Mouse (Mus musculus) olfactory bulb, adult 2 months (tissue): ENCODE results near the gene Efcab6. TPM values are rescaled to one million over a fixed set of nuclear protein-coding genes. Genes with fewer than 3 reads are reported as not detected.
"Not testable (repeated sequence)": the region's sequence is repeated elsewhere in the genome, so short reads cannot be mapped to it uniquely, and the experiment has no call there.

Source experiments
- H3K27ac ChIP-seq: fragments of 200-500 bp; 2 replicates; pipeline ENCODE4 v1.5.1; 2012; ENCODE audit warnings: low read depth, low read length; ENCODE audit not compliant: insufficient read depth
- H3K4me1 ChIP-seq: fragments of 200-500 bp; 2 replicates; pipeline ENCODE4 v1.6.1; 2012; ENCODE audit warnings: low read length; ENCODE audit not compliant: control insufficient read depth, insufficient read depth
- H3K4me3 ChIP-seq: fragments of 200-500 bp; 2 replicates; pipeline ENCODE4 v1.5.1; 2012; ENCODE audit warnings: mild to moderate bottlenecking, low read depth, low read length, moderate library complexity; ENCODE audit not compliant: insufficient read depth
- CTCF ChIP-seq: fragments of 200-500 bp; IDR thresholded peaks from 2 replicates; pipeline ENCODE4 v1.5.1; 2012; ENCODE audit warnings: low read depth, mild to moderate bottlenecking, low read length, moderate library complexity; ENCODE audit not compliant: insufficient read depth
- POLR2A ChIP-seq: fragments of 200-500 bp; IDR thresholded peaks from 2 replicates; pipeline ENCODE4 v1.6.1; 2012; ENCODE audit warnings: mild to moderate bottlenecking, low read depth, low read length, moderate library complexity; ENCODE audit not compliant: insufficient read depth
- WGBS: fragments of 180-500 bp; shearing (Covaris S2); methylation state at CpG from one replicate; pipeline ENCODE4 v1.1.7; 2018; 5-methylcytosine and 5-hydroxymethylcytosine counted together
- polyA plus RNA-seq: library from polyadenylated mRNA; stranded (reverse); fragments of >200 nt; gene quantifications from 2 replicates; pipeline ENCODE4 v1.2.4, GENCODE M21; 2012; ENCODE audit warnings: low replicate concordance; ENCODE audit not compliant: missing spikeins, insufficient read depth, insufficient read length

Gene Efcab6
- not detected in 2 replicates for polyA plus RNA-seq

GRCm38 (mm10) chr15:84065140-84065539, at the start of gene Efcab6:
Gene Efcab6, minus strand, starts transcription at chr15:84065379.
- 3% methylated on average over 29 of the region's 29 CpGs for WGBS
- Histone ChIP-seq H3K4me3 (peak within 1 kb of the TSS; percentile 41), H3K27ac (no peak within 1 kb of the TSS), H3K4me1 (peaks cover 13% of the 10 kb centered on the region)
- TF ChIP-seq CTCF (no peak), POLR2A (no peak)

GRCm38 (mm10) chr15:84113873-84114272, 48.7 kb upstream of the Efcab6 start:
- no peak for TF ChIP-seq POLR2A
- TF ChIP-seq CTCF: no peak
- Histone ChIP-seq H3K27ac (no peak overlapping the region), H3K4me3 (no peak overlapping the region), H3K4me1 (no peaks in the 10 kb centered on the region)
- 77% methylated on average over 6 of the region's 6 CpGs for WGBS

- Histone ChIP-seq H3K27ac (no peak overlapping the region), H3K4me1 (peaks cover 19% of the 10 kb centered on the region), H3K4me3 (no peak overlapping the region)
- TF ChIP-seq CTCF (no peak), POLR2A (no peak)
- WGBS: 36% methylated on average over 13 of the region's 13 CpGs
Observed at GRCm38 (mm10) chr15:84108899-84109298, 43.7 kb upstream of the Efcab6 start.

GRCm38 (mm10) chr15:84105924-84106500, 40.8 kb upstream of the Efcab6 start:
- Histone ChIP-seq H3K27ac (peak overlapping the region; percentile 68), H3K4me1 (peaks cover 41% of the 10 kb centered on the region), H3K4me3 (peak overlapping the region; percentile 64)
- WGBS: 11% methylated on average over 12 of the region's 12 CpGs
- TF ChIP-seq POLR2A (no peak), CTCF (no peak)

GRCm38 (mm10) chr15:84105105-84105923, 40.1 kb upstream of the Efcab6 start, which contains the start of gene Sult4a1:
Gene Sult4a1, minus strand, starts transcription at chr15:84105754.
- TF ChIP-seq CTCF: no peak
- peak; percentile 88 for TF ChIP-seq POLR2A
- peak within 1 kb of the TSS; percentile 64 for H3K4me3 ChIP-seq
- peaks cover 41% of the 10 kb centered on the region for H3K4me1 ChIP-seq
- H3K27ac ChIP-seq: peak within 1 kb of the TSS; percentile 68
- WGBS: 1% methylated on average over 62 of the region's 77 CpGs

DNA sequence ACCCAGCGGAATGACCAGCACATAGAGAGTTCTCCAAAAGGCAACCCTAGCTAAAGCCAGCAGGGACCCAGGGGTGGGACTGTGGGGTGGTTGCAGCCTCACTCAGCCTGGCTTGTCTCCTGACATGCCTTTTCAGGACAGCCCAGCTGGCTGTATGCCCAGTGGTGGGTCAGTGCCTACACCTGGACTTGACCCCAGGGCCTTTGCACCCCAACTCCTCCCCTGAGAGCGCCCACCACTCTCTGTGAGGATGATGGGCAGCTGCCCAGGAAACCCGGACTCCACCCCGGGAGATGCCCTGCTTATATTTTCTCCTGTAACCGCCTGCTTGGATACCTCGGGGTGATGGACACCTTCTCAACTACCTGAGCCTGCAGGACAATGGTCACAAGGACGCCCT, 39.4 kb upstream of the Efcab6 start:
- Histone ChIP-seq H3K4me1 (peaks cover 41% of the 10 kb centered on the region), H3K27ac (no peak overlapping the region), H3K4me3 (peak overlapping the region; percentile 64)
- WGBS: 77% methylated on average over 7 of the region's 7 CpGs
- no peak for TF ChIP-seq CTCF
- no peak for TF ChIP-seq POLR2A

- 88% methylated on average over 15 of the region's 15 CpGs for WGBS
- not testable (repeated sequence) for H3K4me3 ChIP-seq, H3K27ac ChIP-seq
- peaks cover 35% of the 10 kb centered on the region for H3K4me1 ChIP-seq
Observed at GRCm38 (mm10) chr15:84097536-84097935, 32.4 kb upstream of the Efcab6 start.

GRCm38 (mm10) chr15:84096051-84096450, 30.9 kb upstream of the Efcab6 start:
- peaks cover 29% of the 10 kb centered on the region for H3K4me1 ChIP-seq
- H3K27ac ChIP-seq: no peak overlapping the region
- 67% methylated on average over 8 of the region's 8 CpGs for WGBS
- TF ChIP-seq POLR2A (no peak), CTCF (no peak)
- H3K4me3 ChIP-seq: no peak overlapping the region

- Histone ChIP-seq H3K4me1 (peaks cover 31% of the 10 kb centered on the region), H3K27ac (no peak overlapping the region), H3K4me3 (no peak overlapping the region)
- no peak for TF ChIP-seq CTCF
- no peak for TF ChIP-seq POLR2A
- 52% methylated on average over 7 of the region's 7 CpGs for WGBS
Observed at GRCm38 (mm10) chr15:84094921-84095320, 29.7 kb upstream of the Efcab6 start.
